Mouse (Mus musculus): ENCODE measurements around the gene Ccm2. TPM values are rescaled to one million over a fixed set of nuclear protein-coding genes. Genes with fewer than 3 reads are reported as not detected.

The Ccm2 gene
- polyA plus RNA-seq, 1 experiment from 2014 or later: 87.6 TPM

Other genes starting within 250 kb of the Ccm2 start
- gene Zmiz2, start 157.8 kb upstream of the Ccm2 start, polyA plus RNA-seq (2014; fragmentation: Nextera tagmentation; extraction: Ambion mirVana): 31.4 and 32.8 TPM in 2 replicates
- gene Ppia, start 131.4 kb upstream of the Ccm2 start, polyA plus RNA-seq (2014; fragmentation: Nextera tagmentation; extraction: Ambion mirVana): 4,020 and 4,257 TPM in 2 replicates
- 188 and 234 TPM in 2 replicates for gene H2afv, start 102.4 kb upstream of the Ccm2 start, polyA plus RNA-seq (2014; fragmentation: Nextera tagmentation; extraction: Ambion mirVana)
- gene Purb, start 71.0 kb upstream of the Ccm2 start, polyA plus RNA-seq (2014; fragmentation: Nextera tagmentation; extraction: Ambion mirVana): 11.4 and 11.6 TPM in 2 replicates
- 0.16 and 0.59 TPM in 2 replicates for gene Myo1g, start 25.9 kb upstream of the Ccm2 start, polyA plus RNA-seq (2014; fragmentation: Nextera tagmentation; extraction: Ambion mirVana)
- gene Nacad, start 59.2 kb downstream of the Ccm2 start, polyA plus RNA-seq (2014; fragmentation: Nextera tagmentation; extraction: Ambion mirVana): 77.6 and 96.8 TPM in 2 replicates
- 30.6 and 33.4 TPM in 2 replicates for gene Tbrg4, start 79.2 kb downstream of the Ccm2 start, polyA plus RNA-seq (2014; fragmentation: Nextera tagmentation; extraction: Ambion mirVana)
- gene Wap, start 91.8 kb downstream of the Ccm2 start, polyA plus RNA-seq (2014; fragmentation: Nextera tagmentation; extraction: Ambion mirVana): not detected in 2 replicates
- 26.3 and 26.6 TPM in 2 replicates for gene Ramp3, start 111.6 kb downstream of the Ccm2 start, polyA plus RNA-seq (2014; fragmentation: Nextera tagmentation; extraction: Ambion mirVana)